ENCODE assay signal across 9 mouse cellular contexts in the genomic region with DNA sequence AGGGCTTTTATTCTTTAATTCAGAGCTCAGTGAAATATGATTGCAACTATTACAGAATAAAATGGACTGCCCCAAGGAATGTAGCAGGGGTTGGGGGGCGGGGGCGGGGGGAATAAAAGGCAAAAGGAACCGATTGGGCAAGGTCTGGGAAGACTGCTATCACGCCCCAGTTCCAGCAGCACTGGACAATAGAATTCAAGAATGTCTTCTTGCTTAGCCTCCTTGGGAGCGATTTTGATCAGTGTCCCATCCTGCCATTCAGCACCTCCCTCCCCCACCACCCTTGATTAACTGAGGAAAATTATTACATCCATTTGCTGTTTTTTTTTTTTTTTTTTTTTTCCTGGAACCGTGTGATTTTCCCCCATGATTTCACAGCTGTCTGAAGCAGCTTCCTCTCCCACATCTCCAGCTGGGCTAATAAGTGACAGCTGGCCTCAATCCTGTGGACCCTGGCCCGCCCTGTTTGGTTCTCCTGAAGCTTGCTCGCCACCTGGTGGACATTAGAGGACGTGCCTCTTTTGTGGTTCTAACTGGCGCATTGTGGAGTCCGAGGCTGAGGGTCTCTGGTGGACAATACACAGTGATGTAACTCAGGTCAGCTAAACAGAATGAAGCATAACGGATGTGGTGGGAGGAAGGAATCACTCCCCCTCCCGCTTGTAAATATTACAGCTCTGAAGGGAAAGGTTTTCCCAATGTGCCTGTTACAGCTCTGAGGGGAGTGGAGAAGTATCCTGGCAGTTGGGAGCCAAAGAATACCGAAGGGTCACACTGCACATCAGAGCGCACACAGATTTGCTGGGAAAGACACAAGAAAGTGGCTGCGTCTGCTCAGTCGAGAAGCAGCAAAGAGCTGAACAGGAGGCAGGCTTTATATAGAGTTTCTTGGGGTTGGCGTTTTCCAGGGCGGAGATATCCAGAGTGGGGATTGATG. TPM values are rescaled to one million over a fixed set of nuclear protein-coding genes. Genes with fewer than 3 reads are reported as not detected.
DNase-seq lines count a peak whose midpoint lies in the region; ATAC-seq and TF ChIP-seq lines count a peak whose summit lies in the region.
"Had no signal": no experiment of that assay in that cellular context is flagged by ENCODE, and none has a peak within 500 bp of the region (broad histone marks: within the 10 kb centered on the region; RNA-seq: fewer than 3 reads in every experiment).

No protein-coding gene starts in this region.

- ATAC-seq in heart, embryonic 15.5 days (replicated peaks; ENCODE audit: insufficient number of reproducible peaks, insufficient read depth, low FRiP score, low read depth): peak; percentile 80
- no peak for ATAC-seq in liver, embryonic 14.5 days (ENCODE audit: insufficient read depth)
- ATAC-seq in neural tube, embryonic 12.5 days (ENCODE audit: low FRiP score, low read depth): peak; percentile 91

- no peaks in the 10 kb centered on the region for H3K27me3 ChIP-seq in forebrain, embryonic 10.5 days (ENCODE audit: poor library complexity, severe bottlenecking)
- H3K27me3 ChIP-seq in heart, embryonic 15.5 days: no peaks in the 10 kb centered on the region
- no peaks in the 10 kb centered on the region for H3K27me3 ChIP-seq in liver, embryonic 14.5 days (ENCODE audit: control insufficient read depth, insufficient read depth, low read length)
- H3K27me3 ChIP-seq in neural tube, embryonic 12.5 days (replicated peaks): no peaks in the 10 kb centered on the region
- no peaks in the 10 kb centered on the region for H3K27me3 ChIP-seq in testis, adult 2 months (ENCODE audit: control insufficient read depth, insufficient read depth, low read length)

- TF ChIP-seq POLR2A in testis, adult 2 months (IDR thresholded peaks at IDR 0.05; ENCODE audit: control insufficient read depth, low read depth, low read length): no peak

- TF ChIP-seq EP300 in liver, embryonic 14.5 days (IDR thresholded peaks at IDR 0.05; ENCODE audit: low read depth): no peak

- 0 out of 2 replicates have a peak overlapping the region, but pooled peaks have one; percentile 21 for H3K4me2 ChIP-seq in heart, embryonic 15.5 days
- H3K4me2 ChIP-seq in liver, embryonic 14.5 days (ENCODE audit: low read depth): no peak overlapping the region
- peak overlapping the region; percentile 26; the same call in 1 of the 2 replicates for H3K4me2 ChIP-seq in neural tube, embryonic 12.5 days (replicated peaks)

- peak; percentile 91 for TF ChIP-seq CTCF in liver, embryonic 14.5 days (IDR thresholded peaks at IDR 0.05; ENCODE audit: low read depth)
- peak; percentile 91 for TF ChIP-seq CTCF in testis, adult 2 months (IDR thresholded peaks at IDR 0.05; ENCODE audit: control insufficient read depth, insufficient read depth, insufficient replicate concordance, low read depth, low read length)

- H3K4me1 ChIP-seq in forebrain, embryonic 10.5 days: peaks cover 13% of the 10 kb centered on the region
- peaks cover 16% of the 10 kb centered on the region for H3K4me1 ChIP-seq in heart, embryonic 15.5 days (replicated peaks)
- no peaks in the 10 kb centered on the region for H3K4me1 ChIP-seq in liver, embryonic 14.5 days (replicated peaks; ENCODE audit: control insufficient read depth in 2 of 2, insufficient read depth in 2 of 2, low read length in 1 of 2)
- no peaks in the 10 kb centered on the region for H3K4me1 ChIP-seq in neural tube, embryonic 12.5 days
- H3K4me1 ChIP-seq in testis, adult 2 months (ENCODE audit: control insufficient read depth, insufficient read depth, low read length): peaks cover 8% of the 10 kb centered on the region

- no peaks in the 10 kb centered on the region for H3K9me3 ChIP-seq in forebrain, embryonic 10.5 days
- no peaks in the 10 kb centered on the region for H3K9me3 ChIP-seq in heart, embryonic 15.5 days (replicated peaks)
- no peaks in the 10 kb centered on the region for H3K9me3 ChIP-seq in liver, embryonic 14.5 days (ENCODE audit: control insufficient read depth, low read length)
- 0 out of 2 replicates have a peak, but pooled peaks cover 4% of the 10 kb centered on the region for H3K9me3 ChIP-seq in neural tube, embryonic 12.5 days

- DNase-seq in 416B (ENCODE audit: low read depth): peak; percentile 45
- peak; percentile 64 for DNase-seq in brain, embryonic 18.5 days (ENCODE audit: low read depth, low spot score)
- peak; percentile 86 for DNase-seq in forebrain, embryonic 10.5 days (ENCODE audit: extremely low spot score, low spot score)
- DNase-seq in kidney, postnatal 14 days: peak; percentile 88
- peak; percentile 7 to 26 (median 23) for DNase-seq in liver, embryonic 14.5 days (ENCODE audit: low read depth in 3 of 3, low spot score in 3 of 3)

- peak overlapping the region; percentile 54 for H3K27ac ChIP-seq in forebrain, embryonic 10.5 days
- H3K27ac ChIP-seq in heart, embryonic 15.5 days: 0 out of 2 replicates have a peak overlapping the region, but pooled peaks have one; percentile 7
- H3K27ac ChIP-seq in liver, embryonic 14.5 days: no peak overlapping the region
- no peak overlapping the region for H3K27ac ChIP-seq in neural tube, embryonic 12.5 days
- no peak overlapping the region for H3K27ac ChIP-seq in testis, adult 2 months (ENCODE audit: control insufficient read depth, insufficient read depth, low read depth, low read length)

- H3K4me3 ChIP-seq in forebrain, embryonic 10.5 days: no peak overlapping the region
- H3K4me3 ChIP-seq in heart, embryonic 15.5 days: no peak overlapping the region
- no peak overlapping the region for H3K4me3 ChIP-seq in liver, embryonic 14.5 days (ENCODE audit: insufficient read depth in 1 of 2, low read depth in 2 of 2, low read length in 2 of 2)
- H3K4me3 ChIP-seq in neural tube, embryonic 12.5 days: no peak overlapping the region
- no peak overlapping the region; the same call in 1 of the 2 replicates for H3K4me3 ChIP-seq in testis, adult 2 months (ENCODE audit: control insufficient read depth, low read depth, low read length)

- no peak overlapping the region for H3K9ac ChIP-seq in heart, embryonic 15.5 days
- H3K9ac ChIP-seq in liver, embryonic 14.5 days (replicated peaks): no peak overlapping the region
- H3K9ac ChIP-seq in neural tube, embryonic 12.5 days: no peak overlapping the region

- 36% methylated on average over 19 of the region's 19 CpGs for WGBS in forebrain, embryonic 10.5 days
- WGBS in heart, embryonic 15.5 days: 32% methylated on average over 19 of the region's 19 CpGs
- 29% methylated on average over 19 of the region's 19 CpGs for WGBS in liver, embryonic 14.5 days (ENCODE audit: insufficient replicate concordance)
- 39% methylated on average over 19 of the region's 19 CpGs for WGBS in neural tube, embryonic 12.5 days

- H3K36me3 ChIP-seq in forebrain, embryonic 10.5 days (replicated peaks): no peaks in the 10 kb centered on the region
- no peaks in the 10 kb centered on the region for H3K36me3 ChIP-seq in heart, embryonic 15.5 days
- H3K36me3 ChIP-seq in liver, embryonic 14.5 days (replicated peaks; ENCODE audit: control insufficient read depth, insufficient read depth, low read depth): no peaks in the 10 kb centered on the region
- H3K36me3 ChIP-seq in neural tube, embryonic 12.5 days: no peaks in the 10 kb centered on the region
- H3K36me3 ChIP-seq in testis, adult 2 months (ENCODE audit: control insufficient read depth, insufficient read depth, low read length): no peaks in the 10 kb centered on the region
- H3K36me3 ChIP-seq: G1E had no signal

RNA-seq across cellular contexts. Expression of a gene that starts 42.1 kb away (rescaled TPM):
- polyA plus RNA-seq in forebrain, embryonic 10.5 days (2016; fragmentation: Nextera tagmentation; extraction: Ambion mirVana): not detected in 2 replicates
- polyA plus RNA-seq in heart, embryonic 15.5 days (2015; fragmentation: Nextera tagmentation; extraction: Ambion mirVana): not detected in 2 replicates
- polyA plus RNA-seq in liver, embryonic 14.5 days (2012; rRNA removed): 0.02 and 0.03 TPM in 2 replicates
- polyA plus RNA-seq in liver, embryonic 14.5 days (2014; fragmentation: Nextera tagmentation; extraction: Ambion mirVana): 0.04 TPM in 1 of 2 replicates, not detected in the other
- polyA plus RNA-seq in neural tube, embryonic 12.5 days (2016; fragmentation: Nextera tagmentation; extraction: Ambion mirVana): 0.10 TPM in 1 of 2 replicates, not detected in the other
- 0.14 and 0.53 TPM in 2 replicates for polyA plus RNA-seq in testis, adult 2 months (2012; rRNA removed)
- polyA plus RNA-seq: G1E had no signal

Comparison
In these comparisons a context has a peak if more than half of its experiments do, and no peak if none do; other contexts are left out.
1. DNase-seq: peak in every context shown above with its lines; median percentile 88 in kidney, postnatal 14 days; 86 in forebrain, embryonic 10.5 days; 64 in brain, embryonic 18.5 days; 45 in 416B; 23 in liver, embryonic 14.5 days.
2. H3K27ac ChIP-seq: peak in forebrain, embryonic 10.5 days (single experiment) and heart, embryonic 15.5 days (single experiment); none in liver, embryonic 14.5 days (single experiment), neural tube, embryonic 12.5 days (single experiment) and testis, adult 2 months (single experiment).